Mouse (Mus musculus): ENCODE measurements at regions not wholly inside any gene's neighbourhood (a gene's known extent, or its start where the extent isn't known, plus 50 kb on each side); places are given as distances from the start of the nearest gene placed in this dataset.
A peak's percentile ranks its signal among the peaks of the same experiment; 100 is the strongest.

DNA sequence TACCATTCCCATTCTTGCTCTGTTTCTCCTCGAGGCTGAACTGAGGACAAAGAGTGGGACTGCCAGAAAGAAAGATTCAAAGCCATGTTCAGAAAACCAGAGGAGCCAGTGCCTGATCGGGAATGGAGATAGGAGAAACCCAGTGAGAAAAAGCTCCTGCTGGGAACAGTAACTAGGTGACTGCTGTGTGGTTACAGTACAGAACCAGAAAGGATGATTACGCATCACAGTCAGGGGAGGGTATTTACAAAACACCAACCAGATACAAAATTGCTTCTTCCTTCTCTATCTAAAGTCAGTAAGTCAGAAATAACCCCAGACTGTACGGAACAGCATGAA lies 227.1 kb upstream of the Acvr2a start:
- H3K27ac ChIP-seq, result no peak overlapping the region
- H3K36me3 ChIP-seq, result no peaks in the 10 kb centered on the region
- H3K27me3 ChIP-seq (ENCODE audit: low read depth, poor library complexity, severe bottlenecking), result no peaks in the 10 kb centered on the region
- peaks cover 22% of the 10 kb centered on the region; the same call in 1 of the 2 replicates for H3K4me1 ChIP-seq
- DNase-seq (ENCODE audit: low spot score), result no peak
- no peaks in the 10 kb centered on the region for H3K9me3 ChIP-seq (replicated peaks)
- WGBS, result 87% methylated on average over 4 of the region's 4 CpGs
- no peak overlapping the region for H3K4me3 ChIP-seq

DNA sequence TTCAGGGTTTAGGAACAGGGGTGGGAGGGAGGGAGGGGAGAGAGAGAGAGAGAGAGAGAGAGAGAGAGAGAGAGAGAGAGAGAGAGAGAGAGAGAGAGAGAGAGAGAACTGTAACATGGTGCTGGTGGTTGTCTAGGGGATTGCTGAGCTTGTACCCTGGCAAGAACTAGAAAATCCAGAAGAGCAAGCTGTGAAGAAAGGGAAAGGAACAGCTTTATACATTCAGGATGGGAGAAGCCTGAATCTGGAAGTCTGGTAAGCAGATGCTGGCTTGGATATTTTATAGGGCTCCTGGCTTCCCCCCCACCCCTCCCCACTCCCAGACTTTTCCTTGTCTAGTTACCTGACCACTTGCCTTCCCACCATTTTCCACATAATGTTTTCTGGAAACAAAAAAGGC lies 224.2 kb upstream of the Acvr2a start:
- no peaks in the 10 kb centered on the region for H3K36me3 ChIP-seq
- H3K27ac ChIP-seq, result no peak overlapping the region; the same call in 1 of the 2 replicates
- H3K4me3 ChIP-seq, result no peak overlapping the region
- no peaks in the 10 kb centered on the region for H3K9me3 ChIP-seq (replicated peaks)
- H3K4me1 ChIP-seq, result peaks cover 22% of the 10 kb centered on the region; the same call in 1 of the 2 replicates
- DNase-seq (ENCODE audit: low spot score), result no peak
- no peaks in the 10 kb centered on the region for H3K27me3 ChIP-seq (ENCODE audit: low read depth, poor library complexity, severe bottlenecking)

DNA sequence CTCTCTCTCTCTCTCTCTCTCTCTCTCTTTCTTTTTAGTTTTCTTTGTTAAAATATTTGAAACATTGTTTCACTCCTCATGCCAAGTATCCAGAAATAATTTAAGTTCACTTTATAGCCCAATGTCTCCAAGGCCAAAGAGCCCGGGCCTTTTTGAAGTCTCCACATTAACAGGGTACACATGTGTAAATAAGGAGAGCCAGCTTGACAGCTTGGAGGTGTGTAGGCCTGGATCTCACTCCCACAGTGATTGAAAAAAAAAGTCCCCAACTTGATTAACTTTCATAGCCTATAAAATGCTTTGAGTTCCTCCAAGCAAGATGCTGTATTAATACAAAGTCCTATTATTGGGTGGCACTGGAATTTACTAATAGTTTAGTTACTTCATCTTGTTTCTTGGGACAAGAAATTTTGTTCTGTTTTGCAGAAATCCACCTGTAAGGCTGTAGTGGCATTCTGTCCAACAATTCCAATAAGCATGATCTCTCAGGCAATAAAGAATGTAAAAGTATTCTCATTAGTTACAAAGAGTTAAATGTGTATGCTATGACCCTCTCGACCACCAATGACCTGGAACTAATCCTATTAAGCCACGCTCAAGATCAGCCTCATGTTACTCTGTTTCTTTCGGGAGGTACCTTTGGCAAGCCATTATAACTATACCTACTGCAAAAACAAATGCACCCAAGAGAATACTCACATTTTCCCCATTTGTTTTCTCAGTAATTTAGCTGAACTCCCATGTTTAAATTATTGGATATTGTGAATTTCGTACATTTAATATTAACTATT lies 215.9 kb upstream of the Acvr2a start:
- DNase-seq (ENCODE audit: low spot score), result no peak
- Histone ChIP-seq H3K27me3 (ENCODE audit: low read depth, poor library complexity, severe bottlenecking) (no peaks in the 10 kb centered on the region), H3K9me3 (replicated peaks) (no peaks in the 10 kb centered on the region), H3K36me3 (no peaks in the 10 kb centered on the region), H3K4me3 (no peak overlapping the region), H3K27ac (0 out of 2 replicates have a peak overlapping the region, but pooled peaks have one; percentile 47), H3K4me1 (peaks cover 35% of the 10 kb centered on the region)
- 59% methylated on average over 5 of the region's 5 CpGs for WGBS

DNA sequence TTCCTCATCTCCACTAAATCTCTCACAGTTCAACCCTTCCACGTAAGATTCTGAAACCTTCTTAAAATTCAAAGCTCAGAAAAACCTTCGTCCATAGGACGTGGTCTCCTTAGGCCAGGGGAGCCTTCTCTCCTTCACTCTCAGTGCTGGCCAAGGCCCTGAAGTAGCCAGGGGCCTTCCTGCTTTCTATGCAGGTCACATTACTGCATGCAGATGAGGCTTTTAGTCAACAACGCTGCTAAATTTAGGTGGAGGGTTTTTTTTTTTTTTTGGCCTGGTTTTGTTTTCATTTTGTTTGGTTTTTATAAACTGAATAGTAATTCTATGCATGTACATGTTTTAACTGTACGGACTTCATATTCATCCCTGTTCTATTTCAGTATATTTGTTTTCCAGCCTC lies 214.5 kb upstream of the Acvr2a start:
- no peak for DNase-seq (ENCODE audit: low spot score)
- H3K9me3 ChIP-seq (replicated peaks), result no peaks in the 10 kb centered on the region
- 84% methylated on average over 5 of the region's 5 CpGs for WGBS

DNA sequence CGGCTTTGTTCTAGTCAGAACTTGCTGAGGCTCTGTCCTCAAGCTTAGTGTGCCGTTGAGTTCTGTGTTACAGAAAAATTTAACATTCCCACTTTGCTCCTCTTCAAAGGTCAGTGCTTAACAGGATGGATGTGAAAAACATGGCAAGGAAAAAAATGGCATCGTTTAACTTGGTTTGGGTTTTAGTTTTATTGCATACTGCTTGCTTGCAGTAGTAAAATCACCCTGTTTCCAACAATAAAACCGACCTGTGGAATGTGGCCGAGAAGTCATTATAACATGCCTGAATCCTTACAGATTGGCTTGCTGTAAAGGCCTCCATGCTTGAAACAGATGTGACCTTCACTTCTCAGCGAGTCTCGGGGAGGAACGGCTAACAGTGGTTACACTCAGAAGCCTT lies 212.1 kb upstream of the Acvr2a start:
- Histone ChIP-seq H3K27me3 (ENCODE audit: low read depth, poor library complexity, severe bottlenecking) (no peaks in the 10 kb centered on the region), H3K36me3 (no peaks in the 10 kb centered on the region), H3K9me3 (replicated peaks) (no peaks in the 10 kb centered on the region), H3K4me1 (peaks cover 42% of the 10 kb centered on the region), H3K4me3 (no peak overlapping the region), H3K27ac (peak overlapping the region; percentile 76)
- DNase-seq (ENCODE audit: low spot score), result peak; percentile 36
- 44% methylated on average over 8 of the region's 8 CpGs for WGBS

More for the DNA sequence above, 214.5 kb upstream of the Acvr2a start:
- 0 out of 2 replicates have a peak overlapping the region, but pooled peaks have one; percentile 20 for H3K27ac ChIP-seq
- no peak overlapping the region for H3K4me3 ChIP-seq
- no peaks in the 10 kb centered on the region for H3K27me3 ChIP-seq (ENCODE audit: low read depth, poor library complexity, severe bottlenecking)
- peaks cover 42% of the 10 kb centered on the region for H3K4me1 ChIP-seq
- H3K36me3 ChIP-seq, result no peaks in the 10 kb centered on the region

DNA sequence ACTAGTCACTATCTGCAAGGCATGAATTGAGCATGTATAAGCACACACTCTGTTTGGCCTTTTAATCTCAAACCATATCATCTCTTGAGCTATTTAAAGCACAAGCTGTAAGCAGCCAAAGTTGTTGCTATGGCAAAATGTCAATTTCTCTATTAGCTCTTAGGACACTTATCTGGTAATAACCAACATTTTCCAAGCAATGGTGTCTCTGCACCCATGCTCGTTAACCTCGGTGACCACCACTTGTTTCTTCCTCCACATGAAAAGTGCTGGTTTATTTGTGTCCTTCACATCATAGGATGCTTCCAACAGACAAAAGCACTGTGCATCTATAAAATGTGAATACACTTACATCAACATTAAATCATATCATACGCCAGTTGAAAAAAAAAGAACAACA lies 204.4 kb upstream of the Acvr2a start:
- no peak overlapping the region for H3K4me3 ChIP-seq
- H3K9me3 ChIP-seq (replicated peaks), result no peaks in the 10 kb centered on the region
- DNase-seq (ENCODE audit: low spot score), result no peak
- WGBS, result 95% methylated on average over 3 of the region's 3 CpGs
- no peaks in the 10 kb centered on the region for H3K4me1 ChIP-seq
- no peaks in the 10 kb centered on the region for H3K36me3 ChIP-seq
- no peak overlapping the region for H3K27ac ChIP-seq
- no peaks in the 10 kb centered on the region for H3K27me3 ChIP-seq (ENCODE audit: low read depth, poor library complexity, severe bottlenecking)

DNA sequence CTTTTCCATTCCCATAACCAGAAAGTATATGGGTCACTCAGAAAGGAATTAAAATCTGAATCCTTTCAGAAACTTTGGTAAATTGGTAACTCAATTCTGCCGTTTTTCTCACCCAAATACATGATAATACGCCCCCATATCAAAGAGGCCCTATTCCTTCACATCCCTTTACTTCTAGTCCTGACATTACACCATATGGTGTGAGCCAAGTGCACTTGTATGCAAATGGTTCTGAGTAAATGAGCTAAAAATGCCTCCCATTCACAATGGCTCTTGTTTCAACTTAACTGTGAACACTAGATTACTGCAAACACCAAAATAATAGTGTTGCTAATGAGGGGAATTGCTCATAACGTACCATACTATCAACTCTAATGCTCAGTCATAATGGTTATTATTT lies 201.7 kb upstream of the Acvr2a start:
- Histone ChIP-seq H3K27me3 (ENCODE audit: low read depth, poor library complexity, severe bottlenecking) (no peaks in the 10 kb centered on the region), H3K9me3 (replicated peaks) (no peaks in the 10 kb centered on the region), H3K27ac (no peak overlapping the region), H3K36me3 (no peaks in the 10 kb centered on the region), H3K4me1 (no peaks in the 10 kb centered on the region), H3K4me3 (no peak overlapping the region)
- 83% methylated on average over 3 of the region's 3 CpGs for WGBS
- DNase-seq (ENCODE audit: low spot score), result no peak

DNA sequence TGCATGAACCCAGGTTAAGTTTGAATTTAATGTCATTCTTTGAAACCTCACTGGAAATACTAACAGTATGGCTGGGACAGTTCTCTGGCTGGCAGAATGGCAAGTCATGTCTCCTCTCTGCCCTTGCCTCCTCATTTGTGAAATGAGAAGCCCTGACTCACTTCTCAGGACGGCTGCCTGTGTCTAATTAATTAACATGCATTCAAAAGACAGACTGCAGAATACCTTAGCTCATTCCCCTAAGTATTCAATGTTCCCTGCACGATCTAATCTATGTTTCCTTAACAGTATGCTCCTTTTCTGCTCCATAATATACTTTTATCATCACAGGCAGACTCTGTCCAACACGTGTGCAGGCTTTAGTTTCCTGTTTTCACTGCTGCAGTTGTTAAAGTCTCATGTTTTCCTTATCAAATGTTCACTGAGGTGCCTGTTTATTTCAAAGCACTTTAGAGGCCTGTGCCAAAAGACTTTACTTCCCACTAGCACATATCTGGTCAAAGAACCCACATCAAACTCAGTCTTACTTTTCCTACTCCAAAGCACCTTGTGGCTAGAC lies 196.7 kb upstream of the Acvr2a start:
- no peak overlapping the region for H3K4me3 ChIP-seq
- peaks cover 7% of the 10 kb centered on the region for H3K4me1 ChIP-seq
- no peaks in the 10 kb centered on the region for H3K27me3 ChIP-seq (ENCODE audit: low read depth, poor library complexity, severe bottlenecking)
- WGBS, result 52% methylated on average over 3 of the region's 3 CpGs
- H3K36me3 ChIP-seq, result no peaks in the 10 kb centered on the region
- no peak overlapping the region for H3K27ac ChIP-seq
- no peaks in the 10 kb centered on the region for H3K9me3 ChIP-seq (replicated peaks)
- DNase-seq (ENCODE audit: low spot score), result no peak

DNA sequence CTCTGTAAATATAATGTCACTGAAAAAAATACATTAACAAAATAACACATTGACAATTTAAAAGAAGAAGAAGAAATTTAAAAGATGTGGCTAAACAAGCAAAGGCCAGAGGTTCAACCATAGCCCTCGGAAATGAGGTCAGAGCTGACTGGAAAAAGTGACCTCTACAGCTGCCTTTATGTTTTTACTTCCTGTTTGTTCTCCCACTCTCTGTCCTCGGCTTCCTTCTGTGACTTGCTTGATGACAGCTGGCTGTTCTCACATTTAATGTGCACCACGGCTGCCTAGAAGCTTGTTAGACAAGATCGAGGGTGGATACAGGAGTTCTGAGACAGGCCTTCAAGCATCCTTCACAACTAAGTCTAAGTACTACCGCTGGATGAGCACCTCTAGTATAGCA lies 194.9 kb upstream of the Acvr2a start:
- Histone ChIP-seq H3K9me3 (replicated peaks) (no peaks in the 10 kb centered on the region), H3K4me3 (no peak overlapping the region), H3K36me3 (no peaks in the 10 kb centered on the region), H3K4me1 (peaks cover 7% of the 10 kb centered on the region), H3K27me3 (ENCODE audit: low read depth, poor library complexity, severe bottlenecking) (no peaks in the 10 kb centered on the region), H3K27ac (no peak overlapping the region)
- WGBS, result 46% methylated on average over 5 of the region's 5 CpGs
- DNase-seq (ENCODE audit: low spot score), result no peak

DNA sequence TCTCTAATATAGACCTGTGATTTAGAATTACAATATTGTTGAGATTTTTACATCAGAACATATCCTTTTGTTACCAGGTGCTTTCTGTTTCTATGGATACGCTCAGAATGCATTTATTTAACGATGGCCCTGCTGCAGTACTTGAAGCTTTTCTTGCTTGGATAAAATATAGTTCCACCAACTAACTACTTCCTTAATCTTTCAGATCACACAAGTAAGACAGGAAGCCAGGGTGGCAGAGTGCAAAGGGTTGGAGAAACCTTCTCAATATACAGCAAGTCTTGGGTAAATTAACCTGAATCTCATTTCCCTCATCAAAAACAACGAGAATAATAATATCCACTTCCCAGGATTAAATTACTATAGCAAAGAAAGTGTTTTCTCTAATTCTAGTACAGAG lies 193.1 kb upstream of the Acvr2a start:
- Histone ChIP-seq H3K4me1 (peaks cover 7% of the 10 kb centered on the region), H3K27me3 (ENCODE audit: low read depth, poor library complexity, severe bottlenecking) (no peaks in the 10 kb centered on the region), H3K36me3 (no peaks in the 10 kb centered on the region), H3K9me3 (replicated peaks) (no peaks in the 10 kb centered on the region), H3K4me3 (no peak overlapping the region), H3K27ac (no peak overlapping the region)
- WGBS, result 74% methylated on average over 3 of the region's 3 CpGs
- no peak for DNase-seq (ENCODE audit: low spot score)

DNA sequence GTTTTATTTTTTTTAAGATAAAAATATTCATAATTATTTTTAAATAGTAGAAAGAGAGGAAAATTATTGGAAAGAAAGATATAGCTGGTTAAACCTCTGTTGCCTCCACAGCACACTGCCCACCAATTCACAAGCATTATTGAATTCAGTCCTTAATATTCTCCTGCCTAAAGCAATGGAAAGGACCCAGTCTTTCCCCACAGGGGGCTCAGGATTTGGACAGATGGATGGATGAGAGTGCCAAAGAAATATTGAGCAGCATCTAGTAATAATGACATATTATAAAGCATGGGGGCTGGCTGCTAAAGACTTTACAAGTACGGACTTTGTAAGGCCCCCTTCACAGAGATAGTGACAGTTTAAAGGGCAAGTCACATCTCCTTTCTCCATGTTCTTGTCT lies 191.6 kb upstream of the Acvr2a start:
- Histone ChIP-seq H3K4me3 (no peak overlapping the region), H3K27me3 (ENCODE audit: low read depth, poor library complexity, severe bottlenecking) (no peaks in the 10 kb centered on the region), H3K4me1 (peaks cover 7% of the 10 kb centered on the region), H3K27ac (no peak overlapping the region), H3K9me3 (replicated peaks) (no peaks in the 10 kb centered on the region), H3K36me3 (no peaks in the 10 kb centered on the region)
- 96% methylated on average over 1 of the region's 1 CpGs for WGBS
- no peak for DNase-seq (ENCODE audit: low spot score)

DNA sequence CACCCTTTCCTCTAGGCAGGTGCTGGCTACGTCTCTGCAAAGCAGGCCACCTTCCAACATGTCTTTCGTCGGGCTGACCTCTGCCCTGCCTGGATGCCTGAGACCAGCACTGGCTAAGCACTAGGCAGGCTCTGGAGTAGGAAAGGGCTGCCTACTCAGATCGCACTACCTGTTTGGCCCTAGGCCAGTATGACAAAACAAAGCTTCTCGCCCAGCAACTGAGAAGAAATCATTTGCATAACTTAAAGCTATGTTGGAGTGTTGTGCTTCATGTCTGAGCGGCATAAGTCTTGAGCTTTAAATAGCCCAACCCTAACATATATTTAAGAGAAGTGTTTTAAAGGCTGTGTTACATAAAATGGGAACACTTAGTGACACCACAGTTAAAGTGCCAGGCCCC lies 189.9 kb upstream of the Acvr2a start:
- no peak for DNase-seq (ENCODE audit: low spot score)
- WGBS, result 68% methylated on average over 6 of the region's 6 CpGs
- H3K27ac ChIP-seq, result no peak overlapping the region
- H3K27me3 ChIP-seq (ENCODE audit: low read depth, poor library complexity, severe bottlenecking), result no peaks in the 10 kb centered on the region
- no peaks in the 10 kb centered on the region for H3K36me3 ChIP-seq
- no peak overlapping the region for H3K4me3 ChIP-seq
- H3K9me3 ChIP-seq (replicated peaks), result no peaks in the 10 kb centered on the region
- peaks cover 5% of the 10 kb centered on the region for H3K4me1 ChIP-seq

DNA sequence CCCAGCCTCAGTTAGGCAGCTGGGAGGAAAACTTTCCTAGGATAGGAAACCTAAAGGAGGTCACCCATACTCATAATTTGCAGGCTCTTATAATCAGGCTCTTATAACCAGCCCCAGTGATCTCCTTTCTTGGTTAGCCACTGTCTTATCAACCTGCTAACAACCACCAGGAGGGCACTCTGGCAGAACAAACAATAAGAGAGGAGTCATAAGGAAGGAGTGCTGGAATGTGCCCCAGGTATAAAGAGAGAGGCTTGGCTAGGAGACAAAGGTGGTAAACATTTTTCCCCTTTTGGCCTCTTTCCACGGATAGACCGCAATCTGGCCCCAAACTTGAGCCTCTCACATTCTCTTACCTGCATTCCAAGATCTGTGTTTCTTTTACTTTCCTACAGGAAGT lies 189.4 kb upstream of the Acvr2a start:
- Histone ChIP-seq H3K36me3 (no peaks in the 10 kb centered on the region), H3K27ac (no peak overlapping the region), H3K27me3 (ENCODE audit: low read depth, poor library complexity, severe bottlenecking) (no peaks in the 10 kb centered on the region), H3K4me3 (no peak overlapping the region), H3K4me1 (0 out of 2 replicates have a peak, but pooled peaks cover 2% of the 10 kb centered on the region), H3K9me3 (replicated peaks) (no peaks in the 10 kb centered on the region)
- no peak for DNase-seq (ENCODE audit: low spot score)
- 71% methylated on average over 2 of the region's 2 CpGs for WGBS

DNA sequence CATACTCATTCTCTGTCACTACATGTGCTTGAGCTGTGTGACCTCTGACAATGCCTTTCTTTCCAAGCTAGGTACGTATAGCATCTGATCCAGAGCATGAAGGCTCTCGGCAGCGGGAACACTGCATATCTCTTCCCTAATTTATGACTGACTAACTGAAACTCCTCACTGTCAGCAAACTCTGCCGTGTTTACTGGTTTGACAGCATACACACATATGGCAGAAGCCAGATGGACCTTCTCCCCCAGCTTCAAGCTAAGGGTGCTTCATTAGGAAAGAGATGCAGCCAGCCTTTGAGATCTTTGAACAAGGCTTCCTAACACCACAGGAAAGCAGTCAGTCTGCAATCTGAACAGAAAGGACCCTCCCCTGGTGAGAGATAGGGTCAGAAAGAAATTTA lies 186.9 kb upstream of the Acvr2a start:
- no peaks in the 10 kb centered on the region for H3K27me3 ChIP-seq (ENCODE audit: low read depth, poor library complexity, severe bottlenecking)
- no peaks in the 10 kb centered on the region for H3K9me3 ChIP-seq (replicated peaks)
- 74% methylated on average over 4 of the region's 4 CpGs for WGBS
- H3K27ac ChIP-seq, result no peak overlapping the region
- no peaks in the 10 kb centered on the region for H3K36me3 ChIP-seq
- no peaks in the 10 kb centered on the region for H3K4me1 ChIP-seq
- no peak overlapping the region for H3K4me3 ChIP-seq
- no peak for DNase-seq (ENCODE audit: low spot score)
